Comparison of ENCODE assay signal across 8 mouse cellular contexts in the genomic region with DNA sequence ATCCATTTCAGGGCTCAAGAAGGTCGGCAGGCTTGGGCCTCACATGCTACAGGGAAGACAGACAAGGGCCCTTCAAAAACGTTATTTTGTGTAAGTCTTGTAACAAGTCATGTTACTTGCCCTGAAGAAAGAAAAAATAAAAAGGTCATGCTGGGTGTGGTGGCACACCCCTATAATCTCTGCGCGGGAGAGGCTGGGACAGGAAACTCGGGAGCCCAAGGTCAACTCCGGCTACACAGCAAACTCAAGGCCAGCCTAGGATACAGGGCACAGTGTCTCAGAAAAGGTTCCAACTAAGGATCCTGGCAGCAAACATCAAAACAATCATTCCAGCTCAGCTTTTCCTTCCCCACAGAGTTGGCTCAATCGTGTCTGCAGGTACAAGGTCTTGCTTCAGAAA.
DNase-seq lines count a peak whose midpoint lies in the region; ATAC-seq and TF ChIP-seq lines count a peak whose summit lies in the region.
"Had no signal": no experiment of that assay in that cellular context is flagged by ENCODE, and none has a peak within 500 bp of the region (broad histone marks: within the 10 kb centered on the region; RNA-seq: fewer than 3 reads in every experiment).

No protein-coding gene starts in this region.

- peak overlapping the region; percentile 62 for H3K27ac ChIP-seq in neural tube, embryonic 13.5 days (replicated peaks)
- peak overlapping the region; percentile 2; the same call in 1 of the 2 replicates for H3K27ac ChIP-seq in embryonic facial prominence, embryonic 15.5 days (replicated peaks)
- peak overlapping the region; percentile 54 for H3K27ac ChIP-seq in heart, postnatal 0 days (ENCODE audit: low read depth)

- H3K9ac ChIP-seq in neural tube, embryonic 13.5 days: 0 out of 2 replicates have a peak overlapping the region, but pooled peaks have one; percentile 3
- no peak overlapping the region for H3K9ac ChIP-seq in embryonic facial prominence, embryonic 15.5 days
- no peak overlapping the region for H3K9ac ChIP-seq in heart, postnatal 0 days (replicated peaks; ENCODE audit: low read depth, low read length)
- H3K9ac ChIP-seq: lung, embryonic 14.5 days had no signal

- H3K27me3 ChIP-seq in neural tube, embryonic 13.5 days: no peaks in the 10 kb centered on the region
- no peaks in the 10 kb centered on the region for H3K27me3 ChIP-seq in embryonic facial prominence, embryonic 15.5 days
- no peaks in the 10 kb centered on the region for H3K27me3 ChIP-seq in heart, postnatal 0 days (ENCODE audit: control insufficient read depth, insufficient read depth, low read length)

- no peak for TF ChIP-seq EP300 in heart, postnatal 0 days (IDR thresholded peaks at IDR 0.05; ENCODE audit: low read depth)

- H3K4me1 ChIP-seq in neural tube, embryonic 13.5 days (replicated peaks): peaks cover 47% of the 10 kb centered on the region
- H3K4me1 ChIP-seq in embryonic facial prominence, embryonic 15.5 days: peaks cover 32% of the 10 kb centered on the region
- peaks cover 34% of the 10 kb centered on the region for H3K4me1 ChIP-seq in heart, postnatal 0 days (ENCODE audit: control insufficient read depth, insufficient read depth)
- peaks cover 8% of the 10 kb centered on the region for H3K4me1 ChIP-seq in lung, adult 2 months (ENCODE audit: control insufficient read depth, insufficient read depth, low read length)

- 77% methylated on average over 7 of the region's 7 CpGs for WGBS in neural tube, embryonic 13.5 days
- WGBS in embryonic facial prominence, embryonic 15.5 days: 41% methylated on average over 7 of the region's 7 CpGs
- WGBS in heart, postnatal 0 days: 25% methylated on average over 7 of the region's 7 CpGs
- WGBS in lung, adult 2 months: 22% methylated on average over 7 of the region's 7 CpGs

- H3K4me3 ChIP-seq in neural tube, embryonic 13.5 days: no peak overlapping the region
- no peak overlapping the region for H3K4me3 ChIP-seq in embryonic facial prominence, embryonic 15.5 days (replicated peaks)
- H3K4me3 ChIP-seq in heart, postnatal 0 days (ENCODE audit: low read depth, low read length): no peak overlapping the region
- no peak overlapping the region for H3K4me3 ChIP-seq in lung, adult 2 months (replicated peaks; ENCODE audit: extremely low read depth, low read depth, low read length)

- ATAC-seq in neural tube, embryonic 13.5 days (ENCODE audit: low read depth): no peak
- no peak for ATAC-seq in embryonic facial prominence, embryonic 15.5 days (ENCODE audit: insufficient number of reproducible peaks, low FRiP score, low TSS enrichment, low read depth)
- peak; percentile 59 for ATAC-seq in heart, postnatal 0 days (ENCODE audit: insufficient read depth, low read depth)

- H3K4me2 ChIP-seq in neural tube, embryonic 13.5 days: no peak overlapping the region
- H3K4me2 ChIP-seq in embryonic facial prominence, embryonic 15.5 days (replicated peaks): no peak overlapping the region
- H3K4me2 ChIP-seq in heart, postnatal 0 days (ENCODE audit: low read depth, low read length): no peak overlapping the region
- H3K4me2 ChIP-seq: lung, embryonic 14.5 days had no signal

- no peaks in the 10 kb centered on the region for H3K36me3 ChIP-seq in neural tube, embryonic 13.5 days
- H3K36me3 ChIP-seq in embryonic facial prominence, embryonic 15.5 days: no peaks in the 10 kb centered on the region
- H3K36me3 ChIP-seq in heart, postnatal 0 days (replicated peaks; ENCODE audit: control insufficient read depth, insufficient read depth, low read length): no peaks in the 10 kb centered on the region

- H3K9me3 ChIP-seq in neural tube, embryonic 13.5 days: no peaks in the 10 kb centered on the region
- no peaks in the 10 kb centered on the region for H3K9me3 ChIP-seq in embryonic facial prominence, embryonic 15.5 days (replicated peaks)
- no peaks in the 10 kb centered on the region for H3K9me3 ChIP-seq in heart, postnatal 0 days (replicated peaks; ENCODE audit: control insufficient read depth, low read length)

- no peak for DNase-seq in neural tube, embryonic 10.5 days (ENCODE audit: extremely low spot score, low spot score)
- no peak for DNase-seq in heart, postnatal 0 days (ENCODE audit: low spot score)
- DNase-seq in testis, postnatal 10 days (ENCODE audit: low spot score): peak; percentile 64
- DNase-seq in retina, postnatal 1 day: no peak
- DNase-seq in lung, adult 2 months: no peak

- no peak for TF ChIP-seq CTCF in heart, postnatal 0 days (IDR thresholded peaks at IDR 0.05; ENCODE audit: low read depth)
- no peak for TF ChIP-seq CTCF in lung, adult 2 months (IDR thresholded peaks at IDR 0.05; ENCODE audit: insufficient read depth, low read length)

- no peak for TF ChIP-seq POLR2A in lung, adult 2 months (IDR thresholded peaks at IDR 0.05; ENCODE audit: borderline replicate concordance, extremely low read depth, low read depth, low read length)

Comparison
In these comparisons a context has a peak if more than half of its experiments do, and no peak if none do; other contexts are left out.
1. H3K27ac ChIP-seq: peak in every context shown above with its lines; median percentile 62 in neural tube, embryonic 13.5 days; 54 in heart, postnatal 0 days; 2 in embryonic facial prominence, embryonic 15.5 days.